Mouse (Mus musculus) left cerebral cortex, adult 9 months (tissue): ENCODE measurements around the gene Adcy6.

Experiments used
- DNase-seq, 2 experiments: peaks; one replicate each; pipeline ENCODE4 v3.0.0; 2022; ENCODE audit warnings: low spot score in 2 of 2

Adcy6 gene

DNA sequence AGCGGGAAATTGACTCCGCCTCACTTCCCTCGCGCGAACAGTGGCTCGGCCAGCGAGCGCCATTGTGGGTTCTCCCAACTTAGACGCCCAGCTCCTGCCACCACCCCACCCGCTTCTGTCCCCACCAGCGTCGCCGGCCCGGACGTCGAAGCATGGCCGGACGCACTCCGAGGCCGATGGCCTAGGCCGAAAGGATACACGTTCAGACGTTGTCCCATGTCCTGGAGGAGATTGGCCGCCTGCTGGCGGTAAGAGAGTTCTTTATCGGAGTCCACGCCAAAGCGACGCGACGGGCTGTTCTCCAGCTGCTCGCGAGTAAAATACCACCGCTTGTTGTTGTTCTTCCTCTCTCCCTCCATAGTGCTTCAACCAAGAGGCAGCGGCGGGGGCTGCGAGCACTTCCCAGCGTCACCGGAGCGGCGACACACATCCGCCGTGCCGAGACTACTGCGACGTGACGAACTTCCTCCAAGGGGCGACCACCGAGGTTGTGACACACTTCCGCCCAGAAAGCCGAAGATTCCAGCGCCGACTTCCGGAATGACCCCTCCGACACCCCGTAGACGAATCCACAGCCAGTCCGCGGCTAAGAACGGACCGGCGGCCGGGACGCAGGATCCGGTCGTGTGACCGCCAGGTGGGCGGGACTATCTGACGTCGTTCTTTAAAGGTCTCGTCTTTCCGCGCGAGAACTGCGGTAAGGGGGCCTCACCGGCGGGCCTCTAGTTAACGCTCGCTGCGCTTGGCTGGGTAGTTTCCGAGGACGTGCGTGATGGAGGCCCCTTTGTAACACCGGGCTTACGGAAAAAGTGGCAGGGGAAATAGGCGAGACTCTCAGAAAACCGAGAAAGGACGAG lies 42.4 kb downstream of the Adcy6 start:
- peak; percentile 99 to 100 for DNase-seq

DNA sequence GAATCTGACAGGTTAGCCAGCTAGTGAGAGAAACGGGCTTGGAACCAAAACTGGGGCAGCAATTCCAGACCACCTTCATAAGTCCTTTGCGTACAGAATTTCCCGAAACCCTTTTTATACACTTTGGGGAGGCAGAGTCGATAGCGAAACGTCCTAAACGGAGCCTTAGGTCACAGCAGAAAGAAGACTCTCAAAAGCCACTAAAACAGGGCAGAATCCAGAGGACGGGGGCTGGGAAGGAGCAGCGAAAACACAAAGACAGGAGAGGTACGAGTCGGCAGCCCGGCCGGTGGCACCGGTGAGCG lies 43.0 kb downstream of the Adcy6 start:
- no peak for DNase-seq

DNA sequence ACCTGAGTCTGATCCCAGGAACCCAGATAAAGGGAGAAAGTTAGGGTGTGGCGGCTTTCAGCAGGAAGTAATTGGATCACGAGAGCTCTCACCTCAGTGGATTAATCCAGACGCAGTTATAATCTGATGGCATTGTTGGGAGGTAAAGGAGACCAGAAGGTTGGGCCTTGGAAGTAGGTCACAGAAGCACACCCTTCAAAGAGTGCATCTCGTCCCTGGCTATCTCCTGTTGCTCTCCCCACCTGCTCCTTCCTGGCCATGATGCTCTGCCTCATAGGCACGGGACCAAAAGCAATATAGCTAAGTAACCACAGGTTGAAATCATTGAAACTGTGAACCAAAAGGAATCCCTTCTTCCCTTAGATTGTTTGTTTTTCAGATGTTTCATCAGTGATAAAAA lies 52.7 kb downstream of the Adcy6 start:
- no peak for DNase-seq

DNA sequence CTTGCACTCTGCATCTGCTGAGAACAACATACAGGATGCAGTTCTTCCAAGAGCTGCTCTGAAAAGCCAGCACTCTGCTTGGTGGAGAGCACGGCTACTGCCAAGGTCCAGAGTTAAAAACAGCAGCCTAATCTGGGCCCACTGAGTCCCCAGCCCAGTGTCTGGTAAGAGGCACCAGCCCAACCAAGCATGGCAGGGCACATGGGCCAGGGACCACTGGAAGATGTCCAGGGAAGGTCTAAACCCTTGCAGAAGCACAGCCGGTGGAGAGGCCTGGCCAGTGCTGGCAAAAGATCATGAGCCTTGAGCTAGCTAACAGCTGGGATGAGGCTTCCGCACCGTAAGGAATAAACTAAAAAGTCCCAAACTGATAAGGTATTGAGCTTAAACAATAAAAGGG lies 54.0 kb downstream of the Adcy6 start:
- no peak for DNase-seq

DNA sequence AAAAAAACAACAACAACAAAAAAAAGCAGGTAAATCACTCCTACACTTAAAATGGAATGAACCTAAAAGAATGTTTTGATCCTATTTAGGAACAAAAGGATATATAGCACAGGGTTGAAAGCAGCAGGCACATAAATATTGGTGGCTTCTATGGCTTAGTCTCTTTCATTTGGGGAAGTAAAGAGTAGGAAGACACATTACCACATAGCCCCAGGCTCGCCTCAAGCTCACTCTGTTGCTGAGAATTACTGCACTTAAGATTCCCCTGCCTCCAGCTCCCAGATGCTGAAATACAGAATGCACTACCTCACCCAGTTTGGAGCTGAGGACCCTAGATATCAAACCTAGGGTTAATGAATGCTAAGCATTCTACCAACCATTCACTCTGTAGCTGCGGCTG lies 57.1 kb downstream of the Adcy6 start:
- DNase-seq, result no peak

DNA sequence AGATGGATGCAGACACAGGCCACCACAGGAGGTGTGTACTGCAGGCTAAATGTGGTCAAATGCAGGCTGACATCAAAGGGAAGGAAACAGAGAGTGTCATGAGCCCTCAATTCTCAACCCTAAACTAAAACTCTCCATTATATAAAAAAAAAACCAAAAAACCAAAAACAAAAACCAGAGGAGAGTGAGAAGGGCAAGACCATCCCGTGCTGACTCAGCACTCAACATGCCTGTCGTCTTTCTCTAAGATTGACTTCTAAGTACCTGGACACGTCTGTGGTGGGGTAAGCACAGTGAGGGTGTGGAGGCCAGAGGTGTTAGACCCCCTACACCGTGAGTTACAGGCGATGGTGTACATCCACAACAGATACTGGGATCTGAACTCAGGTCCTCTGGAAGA lies 63.0 kb downstream of the Adcy6 start:
- no peak for DNase-seq

DNA sequence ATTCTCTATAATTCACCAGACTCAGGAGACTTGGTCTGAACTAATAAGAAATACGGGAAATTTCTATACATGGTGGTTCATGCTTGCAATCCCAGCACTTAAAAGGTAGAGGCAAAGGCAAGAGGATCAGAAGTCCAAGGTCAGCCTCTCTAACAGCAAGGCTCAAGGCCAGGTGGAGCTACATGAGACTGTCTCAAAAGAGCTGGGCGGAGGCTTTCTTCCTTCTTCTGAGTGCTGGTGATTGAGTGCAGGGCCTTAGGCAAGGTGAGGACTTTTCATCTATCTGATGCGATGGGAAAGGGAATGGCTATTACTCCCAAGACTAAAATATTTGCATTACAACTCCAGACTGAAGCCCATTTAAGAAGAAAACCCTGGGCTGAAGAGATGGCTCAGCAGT lies 64.7 kb downstream of the Adcy6 start:
- DNase-seq, result no peak

DNA sequence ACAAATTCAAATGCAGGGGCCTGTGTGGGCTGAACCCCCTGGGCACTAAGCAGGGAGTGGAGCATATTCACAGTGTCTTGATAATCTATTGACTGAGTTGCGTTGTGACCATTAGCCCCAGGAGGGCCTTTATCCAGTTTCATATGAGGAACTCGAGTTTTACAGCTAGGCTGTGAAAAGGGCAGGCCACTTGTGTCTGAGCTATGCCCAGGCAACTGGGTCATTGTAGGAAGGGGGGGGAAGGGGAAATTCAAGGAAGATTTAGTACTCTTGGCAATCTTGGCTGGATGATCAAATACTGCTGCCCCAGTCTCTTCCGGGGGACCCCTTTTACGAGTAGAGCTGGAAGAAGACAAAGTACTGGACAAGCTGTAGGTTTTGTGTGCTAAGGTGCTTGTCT lies 66.5 kb downstream of the Adcy6 start:
- no peak for DNase-seq

DNA sequence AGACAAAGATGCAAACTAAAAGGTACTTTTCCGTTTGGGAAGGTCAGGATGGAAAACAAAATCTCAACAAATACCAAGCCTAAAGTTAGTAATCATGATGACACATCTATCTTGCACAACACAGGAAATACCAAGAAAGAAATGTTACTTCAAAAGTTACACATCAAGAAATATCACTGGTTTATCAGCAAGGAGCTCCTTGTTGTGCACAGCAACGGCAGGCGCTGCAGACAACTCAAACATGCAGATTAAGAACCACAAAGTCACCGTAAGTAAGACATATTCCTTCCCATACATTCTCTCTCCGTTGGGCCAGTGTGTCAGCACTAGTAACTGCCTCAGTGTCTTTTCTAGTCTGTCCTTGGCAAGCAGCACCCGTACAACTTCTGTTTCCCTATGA lies 68.8 kb downstream of the Adcy6 start:
- no peak for DNase-seq
